Mouse (Mus musculus): ENCODE data around the gene Hsd17b13. TPM values are rescaled to one million over a fixed set of nuclear protein-coding genes. Genes with fewer than 3 reads are reported as not detected.

The Hsd17b13 gene
- polyA plus RNA-seq, 1 experiment from 2014 or later, result not detected

DNA sequence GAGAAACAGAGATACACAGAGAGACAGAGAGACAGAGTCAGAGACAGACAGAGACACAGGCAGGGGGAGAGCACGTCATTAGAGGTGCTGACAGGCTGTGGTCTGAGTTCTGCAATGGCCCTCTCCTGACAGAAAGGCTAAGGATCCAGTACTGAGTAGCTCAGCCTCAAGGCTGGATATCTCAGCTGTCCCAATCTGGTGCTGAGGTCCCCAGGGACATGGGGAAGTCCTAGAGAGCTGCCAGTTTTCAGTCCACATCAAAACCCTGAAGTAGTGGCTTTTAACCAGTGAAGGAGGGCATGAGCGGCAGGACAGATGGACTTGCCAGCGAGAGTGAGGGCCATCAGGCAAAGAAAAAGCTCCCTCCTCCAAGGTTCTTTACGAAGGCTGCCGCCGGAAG, 54.1 kb downstream of the Hsd17b13 start:
- Histone ChIP-seq H3K4me1 (ENCODE audit: control insufficient read depth, insufficient read depth, low read length) (no peaks in the 10 kb centered on the region), H3K9ac (ENCODE audit: low read length) (no peak overlapping the region), H3K27me3 (ENCODE audit: control insufficient read depth, insufficient read depth, low read length) (no peaks in the 10 kb centered on the region), H3K27ac (ENCODE audit: low read depth, low read length) (no peak overlapping the region), H3K36me3 (ENCODE audit: control insufficient read depth, insufficient read depth, low read length) (no peaks in the 10 kb centered on the region), H3K4me3 (ENCODE audit: low read depth, low read length) (no peak overlapping the region), H3K4me2 (ENCODE audit: low read depth) (no peak overlapping the region), H3K9me3 (ENCODE audit: control insufficient read depth, low read length) (no peaks in the 10 kb centered on the region)
- ATAC-seq (ENCODE audit: insufficient read depth, low FRiP score, low TSS enrichment) (no peak), DNase-seq (ENCODE audit: low spot score) (no peak)
- 82% methylated on average over 6 of the region's 6 CpGs for WGBS

DNA sequence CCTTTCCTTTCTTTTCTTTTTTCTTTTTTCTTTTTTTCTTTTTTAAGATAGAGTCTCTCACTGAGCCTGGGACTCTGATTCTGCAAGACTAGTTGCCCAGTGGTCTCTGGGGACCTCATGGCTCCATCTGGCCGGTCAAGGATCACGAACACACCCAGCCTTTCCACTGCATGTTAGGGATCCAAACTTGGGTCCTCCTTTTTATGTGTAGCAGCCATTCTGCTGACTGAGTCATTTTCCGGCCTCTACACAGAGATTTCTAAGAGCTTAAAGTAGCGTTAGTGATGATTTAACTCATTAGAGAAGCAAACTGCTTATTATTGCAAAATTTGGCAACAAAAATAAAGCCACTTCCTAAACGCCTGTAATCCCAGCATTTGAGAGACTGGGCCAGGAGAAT, 54.8 kb downstream of the Hsd17b13 start:
- DNase-seq (ENCODE audit: low spot score) (no peak), ATAC-seq (ENCODE audit: insufficient read depth, low FRiP score, low TSS enrichment) (no peak)
- Histone ChIP-seq H3K9me3 (ENCODE audit: control insufficient read depth, low read length) (no peaks in the 10 kb centered on the region), H3K4me1 (ENCODE audit: control insufficient read depth, insufficient read depth, low read length) (no peaks in the 10 kb centered on the region), H3K4me3 (ENCODE audit: low read depth, low read length) (no peak overlapping the region), H3K4me2 (ENCODE audit: low read depth) (no peak overlapping the region), H3K27ac (ENCODE audit: low read depth, low read length) (no peak overlapping the region), H3K27me3 (ENCODE audit: control insufficient read depth, insufficient read depth, low read length) (no peaks in the 10 kb centered on the region), H3K36me3 (ENCODE audit: control insufficient read depth, insufficient read depth, low read length) (no peaks in the 10 kb centered on the region), H3K9ac (ENCODE audit: low read length) (no peak overlapping the region)
- WGBS, result 81% methylated on average over 5 of the region's 5 CpGs

DNA sequence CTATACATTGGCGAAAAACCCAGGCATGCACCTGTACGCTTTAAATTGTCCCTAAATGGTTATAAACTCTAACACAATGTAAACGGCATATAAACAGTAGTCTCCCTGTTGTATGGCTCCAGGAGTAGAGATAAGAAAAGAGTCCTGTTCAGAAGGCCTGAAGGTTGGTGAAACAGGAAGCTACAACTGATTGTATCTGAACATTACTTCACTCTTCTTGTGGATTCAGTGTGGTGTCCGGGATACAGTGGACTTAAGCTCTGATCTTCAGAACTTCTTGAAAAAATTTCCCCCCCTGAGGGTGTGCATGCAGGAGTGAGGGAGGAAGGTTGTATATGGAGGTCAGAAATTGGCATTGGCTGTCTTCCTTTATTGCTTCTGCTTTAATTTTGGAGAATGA, 57.7 kb downstream of the Hsd17b13 start:
- Histone ChIP-seq H3K4me3 (ENCODE audit: low read depth, low read length) (no peak overlapping the region), H3K9ac (ENCODE audit: low read length) (no peak overlapping the region), H3K9me3 (ENCODE audit: control insufficient read depth, low read length) (no peaks in the 10 kb centered on the region), H3K4me1 (ENCODE audit: control insufficient read depth, insufficient read depth, low read length) (no peaks in the 10 kb centered on the region), H3K36me3 (ENCODE audit: control insufficient read depth, insufficient read depth, low read length) (no peaks in the 10 kb centered on the region), H3K27me3 (ENCODE audit: control insufficient read depth, insufficient read depth, low read length) (no peaks in the 10 kb centered on the region), H3K4me2 (ENCODE audit: low read depth) (no peak overlapping the region), H3K27ac (ENCODE audit: low read depth, low read length) (no peak overlapping the region)
- 88% methylated on average over 4 of the region's 4 CpGs for WGBS
- no peak for ATAC-seq (ENCODE audit: insufficient read depth, low FRiP score, low TSS enrichment)
- no peak for DNase-seq (ENCODE audit: low spot score)

DNA sequence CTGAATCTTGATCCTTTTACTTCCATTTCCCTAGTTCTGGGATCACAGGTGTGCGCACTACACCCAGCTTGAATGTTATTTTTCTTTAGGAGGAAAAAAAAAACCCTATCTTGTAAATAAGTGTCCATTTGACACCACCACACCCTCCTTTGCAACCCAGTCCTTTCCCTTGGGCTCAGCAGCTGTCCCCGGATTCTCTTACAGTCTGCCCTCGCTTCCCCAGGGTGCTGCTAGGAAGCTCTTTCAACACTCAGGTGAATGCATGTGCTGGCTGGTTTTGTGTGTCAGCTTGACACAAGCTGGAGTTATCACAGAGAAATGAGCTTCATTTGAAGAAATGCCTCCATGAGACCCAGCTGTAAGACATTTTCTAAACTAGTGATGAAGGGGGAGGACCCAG, 59.0 kb downstream of the Hsd17b13 start:
- 79% methylated on average over 3 of the region's 3 CpGs for WGBS
- no peak for DNase-seq (ENCODE audit: low spot score)
- ATAC-seq (ENCODE audit: insufficient read depth, low FRiP score, low TSS enrichment), result no peak
- no peak overlapping the region for H3K27ac ChIP-seq (ENCODE audit: low read depth, low read length)
- no peak overlapping the region for H3K4me2 ChIP-seq (ENCODE audit: low read depth)
- H3K4me1 ChIP-seq (ENCODE audit: control insufficient read depth, insufficient read depth, low read length), result no peaks in the 10 kb centered on the region
- no peak overlapping the region for H3K4me3 ChIP-seq (ENCODE audit: low read depth, low read length)
- H3K9ac ChIP-seq (ENCODE audit: low read length), result no peak overlapping the region
- H3K27me3 ChIP-seq (ENCODE audit: control insufficient read depth, insufficient read depth, low read length), result no peaks in the 10 kb centered on the region
- H3K36me3 ChIP-seq (ENCODE audit: control insufficient read depth, insufficient read depth, low read length), result no peaks in the 10 kb centered on the region
- no peaks in the 10 kb centered on the region for H3K9me3 ChIP-seq (ENCODE audit: control insufficient read depth, low read length)

DNA sequence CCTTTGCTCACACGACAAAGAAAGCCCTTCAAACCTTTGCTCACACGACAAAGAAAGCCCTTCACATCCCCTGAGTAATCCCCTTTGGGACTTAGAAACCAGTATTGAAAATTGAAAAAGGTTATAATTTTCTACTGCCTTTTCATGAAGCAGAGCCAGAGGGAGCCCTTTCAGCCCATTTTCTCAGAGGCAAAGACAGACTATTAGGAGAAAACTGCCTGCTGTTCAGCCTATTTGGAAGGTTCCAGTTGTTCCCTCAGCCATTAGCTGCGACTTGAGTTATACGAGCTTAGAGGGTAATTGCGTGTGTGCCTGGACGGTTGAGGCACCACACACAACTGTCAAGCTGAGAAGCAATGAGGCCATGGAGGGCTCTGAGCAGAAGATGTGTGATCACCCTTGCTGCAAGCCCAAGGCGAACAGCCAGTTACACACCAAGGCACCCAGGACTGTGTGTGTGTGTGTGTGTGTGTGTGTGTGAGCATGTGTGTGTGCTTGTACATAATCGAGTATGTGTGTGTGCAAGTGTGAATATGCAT, 59.8 kb downstream of the Hsd17b13 start:
- Histone ChIP-seq H3K4me2 (ENCODE audit: low read depth) (no peak overlapping the region), H3K4me1 (ENCODE audit: control insufficient read depth, insufficient read depth, low read length) (no peaks in the 10 kb centered on the region), H3K36me3 (ENCODE audit: control insufficient read depth, insufficient read depth, low read length) (no peaks in the 10 kb centered on the region), H3K4me3 (ENCODE audit: low read depth, low read length) (no peak overlapping the region), H3K27me3 (ENCODE audit: control insufficient read depth, insufficient read depth, low read length) (no peaks in the 10 kb centered on the region), H3K27ac (ENCODE audit: low read depth, low read length) (no peak overlapping the region), H3K9ac (ENCODE audit: low read length) (no peak overlapping the region), H3K9me3 (ENCODE audit: control insufficient read depth, low read length) (no peaks in the 10 kb centered on the region)
- no peak for ATAC-seq (ENCODE audit: insufficient read depth, low FRiP score, low TSS enrichment)
- 68% methylated on average over 8 of the region's 8 CpGs for WGBS
- no peak for DNase-seq (ENCODE audit: low spot score)

DNA sequence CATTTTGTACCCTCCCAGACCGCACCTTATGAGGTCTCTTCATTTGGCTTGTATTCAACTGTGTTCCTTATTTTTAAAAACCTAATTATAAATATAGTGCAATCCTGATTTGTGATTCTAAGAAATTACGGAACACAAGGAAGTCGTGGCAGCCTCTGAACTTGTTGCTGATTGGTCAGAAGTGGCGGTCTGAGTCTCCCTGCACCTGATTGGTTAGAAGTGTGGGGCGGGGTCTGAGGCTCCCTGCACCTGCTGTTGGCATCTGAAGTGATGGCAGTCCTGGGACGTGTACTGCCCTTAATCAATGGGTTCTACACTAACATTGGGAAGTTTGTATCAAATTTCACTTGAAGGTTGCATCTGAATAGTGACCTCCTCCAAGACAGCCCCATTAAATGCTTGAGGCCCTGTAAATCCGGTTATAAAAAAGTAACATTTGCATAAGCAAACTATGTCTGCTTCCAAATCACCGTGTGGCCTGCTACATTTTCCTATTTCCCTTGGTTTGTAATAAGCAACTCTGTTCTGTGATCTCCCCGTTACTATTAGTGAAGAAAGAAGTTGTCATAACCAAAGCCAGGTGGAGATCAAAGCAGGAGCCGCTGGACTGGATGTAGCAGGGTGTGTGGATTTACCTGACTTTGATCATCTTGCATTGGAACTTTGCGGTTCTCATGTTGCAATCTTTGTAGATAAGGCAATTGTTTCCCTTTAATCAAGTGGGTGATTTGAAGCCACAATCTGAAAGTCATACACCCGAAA, 60.4 kb downstream of the Hsd17b13 start:
- WGBS, result 70% methylated on average over 12 of the region's 12 CpGs
- H3K4me3 ChIP-seq (ENCODE audit: low read depth, low read length), result no peak overlapping the region
- H3K27me3 ChIP-seq (ENCODE audit: control insufficient read depth, insufficient read depth, low read length), result no peaks in the 10 kb centered on the region
- DNase-seq (ENCODE audit: low spot score), result no peak
- no peaks in the 10 kb centered on the region for H3K9me3 ChIP-seq (ENCODE audit: control insufficient read depth, low read length)
- ATAC-seq (ENCODE audit: insufficient read depth, low FRiP score, low TSS enrichment), result no peak
- H3K36me3 ChIP-seq (ENCODE audit: control insufficient read depth, insufficient read depth, low read length), result no peaks in the 10 kb centered on the region
- no peak overlapping the region for H3K9ac ChIP-seq (ENCODE audit: low read length)
- no peak overlapping the region for H3K27ac ChIP-seq (ENCODE audit: low read depth, low read length)
- no peak overlapping the region for H3K4me2 ChIP-seq (ENCODE audit: low read depth)
- H3K4me1 ChIP-seq (ENCODE audit: control insufficient read depth, insufficient read depth, low read length), result no peaks in the 10 kb centered on the region

DNA sequence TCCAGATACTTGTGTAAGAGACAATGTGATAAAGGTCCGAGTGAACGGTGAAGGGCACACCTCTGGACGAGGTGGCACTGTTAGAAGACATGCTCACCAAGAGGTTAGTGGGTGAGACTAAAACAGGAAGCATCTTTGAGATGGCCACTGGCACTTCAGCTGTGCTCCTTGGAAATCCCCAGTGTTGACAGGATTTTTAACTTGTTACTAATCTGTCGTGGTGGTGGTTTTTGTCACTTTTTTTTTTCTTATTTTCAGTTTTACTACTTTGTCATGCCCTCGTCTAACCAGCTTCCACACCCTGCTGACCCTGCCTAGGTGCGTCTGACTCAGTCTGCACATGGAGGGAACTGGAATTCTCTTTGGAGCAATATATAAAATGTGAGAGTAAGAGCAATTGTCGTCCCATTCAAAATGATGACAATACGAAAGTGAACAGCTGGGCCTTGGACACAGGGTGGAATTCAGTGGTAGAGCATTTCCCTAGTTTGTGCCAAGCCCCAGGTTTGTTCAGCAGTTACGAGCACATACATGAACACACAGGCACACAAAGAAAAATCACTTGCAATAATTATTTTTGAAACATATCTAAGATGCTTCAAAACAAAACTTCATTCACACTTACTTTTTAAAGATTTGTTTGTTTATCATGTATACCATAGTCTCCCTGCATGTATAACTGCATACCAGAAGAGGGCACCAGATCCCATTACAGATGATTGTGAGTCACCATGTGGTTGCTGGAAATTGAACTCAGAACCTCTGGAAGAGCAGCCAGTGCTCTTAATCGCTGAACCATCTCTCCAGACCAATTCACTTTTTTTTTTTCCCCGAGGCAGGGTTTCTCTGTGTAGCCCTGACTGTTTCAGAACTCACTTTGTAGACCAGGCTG, 62.6 kb downstream of the Hsd17b13 start:
- Histone ChIP-seq H3K4me3 (ENCODE audit: low read depth, low read length) (no peak overlapping the region), H3K27ac (ENCODE audit: low read depth, low read length) (no peak overlapping the region), H3K9me3 (ENCODE audit: control insufficient read depth, low read length) (no peaks in the 10 kb centered on the region), H3K36me3 (ENCODE audit: control insufficient read depth, insufficient read depth, low read length) (no peaks in the 10 kb centered on the region), H3K27me3 (ENCODE audit: control insufficient read depth, insufficient read depth, low read length) (no peaks in the 10 kb centered on the region), H3K4me2 (ENCODE audit: low read depth) (no peak overlapping the region), H3K9ac (ENCODE audit: low read length) (no peak overlapping the region), H3K4me1 (ENCODE audit: control insufficient read depth, insufficient read depth, low read length) (no peaks in the 10 kb centered on the region)
- WGBS, result 76% methylated on average over 11 of the region's 11 CpGs
- ATAC-seq (ENCODE audit: insufficient read depth, low FRiP score, low TSS enrichment), result no peak
- DNase-seq (ENCODE audit: low spot score), result no peak

DNA sequence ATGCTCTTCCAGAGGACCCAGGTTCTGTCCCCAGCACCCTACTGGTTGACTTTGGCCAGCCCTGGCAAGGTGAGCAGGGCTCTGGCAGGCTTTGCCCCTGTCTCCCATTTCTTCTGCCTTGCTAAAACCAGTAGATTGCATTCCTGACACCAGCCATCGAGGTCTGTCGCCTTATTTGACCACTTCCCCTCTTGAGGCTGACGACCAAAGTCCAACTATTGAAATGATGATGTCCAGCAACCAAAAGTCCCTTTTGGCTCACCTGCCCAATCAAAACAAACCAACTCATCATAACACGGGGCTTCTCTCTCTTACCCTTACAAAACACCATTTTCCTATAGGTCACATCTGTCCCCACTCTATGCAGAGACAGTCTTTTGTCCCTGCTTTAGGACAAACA, 64.1 kb downstream of the Hsd17b13 start:
- Histone ChIP-seq H3K36me3 (ENCODE audit: control insufficient read depth, insufficient read depth, low read length) (no peaks in the 10 kb centered on the region), H3K27ac (ENCODE audit: low read depth, low read length) (no peak overlapping the region), H3K9ac (ENCODE audit: low read length) (no peak overlapping the region), H3K4me1 (ENCODE audit: control insufficient read depth, insufficient read depth, low read length) (no peaks in the 10 kb centered on the region), H3K4me3 (ENCODE audit: low read depth, low read length) (no peak overlapping the region), H3K27me3 (ENCODE audit: control insufficient read depth, insufficient read depth, low read length) (no peaks in the 10 kb centered on the region), H3K9me3 (ENCODE audit: control insufficient read depth, low read length) (no peaks in the 10 kb centered on the region), H3K4me2 (ENCODE audit: low read depth) (no peak overlapping the region)
- WGBS, result 56% methylated on average over 4 of the region's 4 CpGs
- DNase-seq (ENCODE audit: low spot score), result no peak
- no peak for ATAC-seq (ENCODE audit: insufficient read depth, low FRiP score, low TSS enrichment)
